Mouse (Mus musculus): ENCODE measurements around the gene Prkaca. TPM values are rescaled to one million over a fixed set of nuclear protein-coding genes. Genes with fewer than 3 reads are reported as not detected.

Prkaca gene
- 218 TPM for polyA plus RNA-seq (2014; fragmentation: Illumina TruSeq; extraction: RNeasy Lipid Tissue Mini Kit (QIAGEN cat#74804); ENCODE audit: low read depth, low replicate concordance)

GRCm38 (mm10) chr8:83972150-83973120, at the start of gene Prkaca:
Prkaca (plus strand) TSS chr8:83972993.

GRCm38 (mm10) chr8:83955106-83955957, 17.5 kb upstream of the Prkaca start, which contains the start of the genes Gm10644 and Asf1b:
Gm10644 (minus strand) TSS chr8:83955205.
Asf1b (plus strand) TSS chr8:83955507.

GRCm38 (mm10) chr8:83997511-83998141, 24.8 kb downstream of the Prkaca start, which contains the start of gene Samd1:
Samd1 (plus strand) TSS chr8:83997672.

GRCm38 (mm10) chr8:84001281-84002000, 28.6 kb downstream of the Prkaca start, which contains the start of gene 1700067K01Rik:
1700067K01Rik (plus strand) TSS chr8:84001502.

GRCm38 (mm10) chr8:84011705-84012498, 39.1 kb downstream of the Prkaca start, which contains the start of gene 2210011C24Rik:
2210011C24Rik (minus strand) TSS chr8:84012171.

GRCm38 (mm10) chr8:84021096-84021495, 48.3 kb downstream of the Prkaca start, which contains the start of gene Palm3:
Palm3 (plus strand) TSS chr8:84021471.

GRCm38 (mm10) chr8:84042066-84042947, 69.5 kb downstream of the Prkaca start, which contains the start of gene Il27ra:
Il27ra (minus strand) TSS chr8:84042589.

GRCm38 (mm10) chr8:84044900-84045299, 72.1 kb downstream of the Prkaca start, which contains the start of gene Rln3:
Rln3 (minus strand) TSS chr8:84045000.

Other genes starting within 250 kb of the Prkaca start
- 45.7 TPM for gene Adgre5, start 231.7 kb upstream of the Prkaca start, polyA plus RNA-seq (2014; fragmentation: Illumina TruSeq; extraction: RNeasy Lipid Tissue Mini Kit (QIAGEN cat#74804); ENCODE audit: low read depth, low replicate concordance)
- 11.6 TPM for gene Adgrl1, start 72.9 kb upstream of the Prkaca start, polyA plus RNA-seq (2014; fragmentation: Illumina TruSeq; extraction: RNeasy Lipid Tissue Mini Kit (QIAGEN cat#74804); ENCODE audit: low read depth, low replicate concordance)
- gene Gm10644, start 17.8 kb upstream of the Prkaca start, polyA plus RNA-seq (2014; fragmentation: Illumina TruSeq; extraction: RNeasy Lipid Tissue Mini Kit (QIAGEN cat#74804); ENCODE audit: low read depth, low replicate concordance), result 2.4 TPM
- 2.5 TPM for gene Asf1b, start 17.5 kb upstream of the Prkaca start, polyA plus RNA-seq (2014; fragmentation: Illumina TruSeq; extraction: RNeasy Lipid Tissue Mini Kit (QIAGEN cat#74804); ENCODE audit: low read depth, low replicate concordance)
- 20.0 TPM for gene Samd1, start 24.7 kb downstream of the Prkaca start, polyA plus RNA-seq (2014; fragmentation: Illumina TruSeq; extraction: RNeasy Lipid Tissue Mini Kit (QIAGEN cat#74804); ENCODE audit: low read depth, low replicate concordance)
- gene 1700067K01Rik, start 28.5 kb downstream of the Prkaca start, polyA plus RNA-seq (2014; fragmentation: Illumina TruSeq; extraction: RNeasy Lipid Tissue Mini Kit (QIAGEN cat#74804); ENCODE audit: low read depth, low replicate concordance), result not detected
- gene 2210011C24Rik, start 39.2 kb downstream of the Prkaca start, polyA plus RNA-seq (2014; fragmentation: Illumina TruSeq; extraction: RNeasy Lipid Tissue Mini Kit (QIAGEN cat#74804); ENCODE audit: low read depth, low replicate concordance), result 4.4 TPM
- gene Palm3, start 48.5 kb downstream of the Prkaca start, polyA plus RNA-seq (2014; fragmentation: Illumina TruSeq; extraction: RNeasy Lipid Tissue Mini Kit (QIAGEN cat#74804); ENCODE audit: low read depth, low replicate concordance), result 0.29 TPM
- gene Il27ra, start 69.6 kb downstream of the Prkaca start, polyA plus RNA-seq (2014; fragmentation: Illumina TruSeq; extraction: RNeasy Lipid Tissue Mini Kit (QIAGEN cat#74804); ENCODE audit: low read depth, low replicate concordance), result 3.0 TPM
- not detected for gene Rln3, start 72.0 kb downstream of the Prkaca start, polyA plus RNA-seq (2014; fragmentation: Illumina TruSeq; extraction: RNeasy Lipid Tissue Mini Kit (QIAGEN cat#74804); ENCODE audit: low read depth, low replicate concordance)
- gene Gm10643, start 92.1 kb downstream of the Prkaca start, polyA plus RNA-seq (2014; fragmentation: Illumina TruSeq; extraction: RNeasy Lipid Tissue Mini Kit (QIAGEN cat#74804); ENCODE audit: low read depth, low replicate concordance), result 4.3 TPM
- gene Rfx1, start 93.8 kb downstream of the Prkaca start, polyA plus RNA-seq (2014; fragmentation: Illumina TruSeq; extraction: RNeasy Lipid Tissue Mini Kit (QIAGEN cat#74804); ENCODE audit: low read depth, low replicate concordance), result 8.2 TPM
- gene Dcaf15, start 131.8 kb downstream of the Prkaca start, polyA plus RNA-seq (2014; fragmentation: Illumina TruSeq; extraction: RNeasy Lipid Tissue Mini Kit (QIAGEN cat#74804); ENCODE audit: low read depth, low replicate concordance), result 9.7 TPM
- gene Podnl1, start 153.0 kb downstream of the Prkaca start, polyA plus RNA-seq (2014; fragmentation: Illumina TruSeq; extraction: RNeasy Lipid Tissue Mini Kit (QIAGEN cat#74804); ENCODE audit: low read depth, low replicate concordance), result not detected
- 10.9 TPM for gene Cc2d1a, start 174.9 kb downstream of the Prkaca start, polyA plus RNA-seq (2014; fragmentation: Illumina TruSeq; extraction: RNeasy Lipid Tissue Mini Kit (QIAGEN cat#74804); ENCODE audit: low read depth, low replicate concordance)
- gene 4930432K21Rik, start 175.0 kb downstream of the Prkaca start, polyA plus RNA-seq (2014; fragmentation: Illumina TruSeq; extraction: RNeasy Lipid Tissue Mini Kit (QIAGEN cat#74804); ENCODE audit: low read depth, low replicate concordance), result 0.34 TPM
- gene Nanos3, start 212.2 kb downstream of the Prkaca start, polyA plus RNA-seq (2014; fragmentation: Illumina TruSeq; extraction: RNeasy Lipid Tissue Mini Kit (QIAGEN cat#74804); ENCODE audit: low read depth, low replicate concordance), result not detected

Measured in heart, adult 10 weeks (tissue).